Mouse (Mus musculus) ES-CJ7 (cell line): ENCODE data around the gene Pet100.
A peak's percentile ranks its signal among the peaks of the same experiment; 100 is the strongest.

Experiments
- DNase-seq: peaks from one replicate; pipeline ENCODE4 v3.0.0; 2011; ENCODE audit warnings: low read depth, low spot score

The Pet100 gene

GRCm38 (mm10) chr8:3625445-3625844 is 4.1 kb downstream of the Pet100 start, which contains the start of gene Pcp2:
Gene Pcp2 (minus strand): TSS chr8:3625545.
- no peak for DNase-seq

- no peak for DNase-seq
Measured at GRCm38 (mm10) chr8:3626971-3627370, 5.6 kb downstream of the Pet100 start.

GRCm38 (mm10) chr8:3628014-3628413 is 6.7 kb downstream of the Pet100 start:
- peak; percentile 89 for DNase-seq

GRCm38 (mm10) chr8:3630647-3631477 is 9.5 kb downstream of the Pet100 start, which contains the start of gene Stxbp2:
Gene Stxbp2 (plus strand): TSS chr8:3630955.
- peak; percentile 89 for DNase-seq

GRCm38 (mm10) chr8:3631478-3631875 is 10.1 kb downstream of the Pet100 start:
- no peak for DNase-seq

GRCm38 (mm10) chr8:3645804-3646203 is 24.5 kb downstream of the Pet100 start:
- DNase-seq = peak; percentile 86

- DNase-seq = no peak
Measured at GRCm38 (mm10) chr8:3646824-3647531, 25.6 kb downstream of the Pet100 start.

- DNase-seq = no peak
Measured at GRCm38 (mm10) chr8:3647561-3647960, 26.2 kb downstream of the Pet100 start.

GRCm38 (mm10) chr8:3648268-3648667 is 26.9 kb downstream of the Pet100 start:
- no peak for DNase-seq

- DNase-seq = peak; percentile 75
Measured at GRCm38 (mm10) chr8:3648990-3649389, 27.6 kb downstream of the Pet100 start.

GRCm38 (mm10) chr8:3652845-3653244 is 31.5 kb downstream of the Pet100 start:
- no peak for DNase-seq

GRCm38 (mm10) chr8:3654726-3655508 is 33.6 kb downstream of the Pet100 start:
- DNase-seq = no peak

- no peak for DNase-seq
Measured at GRCm38 (mm10) chr8:3655526-3655925, 34.2 kb downstream of the Pet100 start, which contains the start of gene Retn. Gene Retn (plus strand): TSS chr8:3655770.

GRCm38 (mm10) chr8:3656725-3657381 is 35.5 kb downstream of the Pet100 start:
- DNase-seq = peak; percentile 42

GRCm38 (mm10) chr8:3660889-3661288 is 39.5 kb downstream of the Pet100 start:
- DNase-seq = no peak

GRCm38 (mm10) chr8:3664405-3664804 is 43.1 kb downstream of the Pet100 start:
- no peak for DNase-seq

- DNase-seq = no peak
Measured at GRCm38 (mm10) chr8:3665507-3665906, 44.2 kb downstream of the Pet100 start, which contains the start of gene Mcemp1. Gene Mcemp1 (plus strand): TSS chr8:3665754.

- peak; percentile 55 for DNase-seq
Measured at GRCm38 (mm10) chr8:3670388-3670787, 49.0 kb downstream of the Pet100 start.

GRCm38 (mm10) chr8:3671980-3672491 is 50.7 kb downstream of the Pet100 start, which contains the start of gene Fcor:
Gene Fcor (minus strand): TSS chr8:3672362.
- DNase-seq = peak; percentile 95

- no peak for DNase-seq
Measured at GRCm38 (mm10) chr8:3674671-3675070, 53.3 kb downstream of the Pet100 start.
